Mouse (Mus musculus): ENCODE data around the gene Camta1.
"Not testable (repeated sequence)": the region's sequence is repeated elsewhere in the genome, so short reads cannot be mapped to it uniquely, and the experiment has no call there.

Camta1 gene

DNA sequence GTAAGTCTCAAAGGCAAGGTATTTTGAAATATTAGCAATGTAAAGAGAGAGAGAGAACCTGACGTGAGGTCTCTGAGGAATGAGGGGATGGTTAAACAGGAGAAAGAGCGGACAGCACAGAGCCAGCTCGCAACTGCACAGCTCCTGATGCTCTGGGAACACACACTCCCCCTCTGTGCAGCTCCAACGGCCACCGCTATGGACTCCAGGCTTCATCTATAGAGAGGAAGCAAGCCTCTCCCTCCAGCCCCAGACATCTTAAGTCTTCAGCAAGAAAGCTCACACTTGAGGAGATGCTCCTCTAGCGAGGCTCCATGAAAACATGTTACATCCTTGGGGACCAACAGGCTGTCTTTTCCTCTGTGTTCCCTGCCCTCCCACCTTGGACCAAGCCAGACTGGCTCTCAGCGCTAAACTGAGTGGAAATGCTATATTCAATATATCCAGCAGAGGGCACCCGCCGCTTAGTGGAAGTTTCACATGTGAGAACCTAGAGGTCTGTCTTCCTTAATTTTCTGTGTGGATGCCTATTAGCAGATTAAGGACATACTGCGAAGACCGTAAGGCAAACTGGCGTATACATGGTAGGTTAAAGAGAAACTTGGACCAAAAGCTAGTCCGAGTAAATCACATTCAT is 788.5 kb downstream of the Camta1 start:
- peak; percentile 34 to 73 for DNase-seq (ENCODE audit: low spot score in 2 of 2)

DNA sequence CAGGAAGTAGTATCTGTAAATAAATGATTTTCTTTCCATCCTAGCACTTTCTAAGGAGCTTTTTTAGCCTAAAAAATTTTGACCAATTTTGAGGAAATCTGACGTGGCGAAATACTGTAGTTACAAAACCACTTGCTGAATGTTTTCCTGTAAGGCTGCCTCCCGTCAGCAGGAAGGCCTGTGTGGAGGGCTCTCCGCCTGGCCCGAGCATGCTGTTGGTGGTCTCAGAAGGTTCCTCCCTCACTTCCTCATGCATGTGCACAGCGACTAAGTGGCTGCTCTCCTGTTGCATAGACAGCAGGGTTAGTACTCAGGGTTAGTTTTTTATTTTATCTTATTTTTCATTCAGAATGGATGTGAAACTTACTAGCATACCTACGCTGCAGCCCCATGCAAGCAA is 790.7 kb downstream of the Camta1 start:
- no peak for DNase-seq (ENCODE audit: low spot score in 2 of 2)

DNA sequence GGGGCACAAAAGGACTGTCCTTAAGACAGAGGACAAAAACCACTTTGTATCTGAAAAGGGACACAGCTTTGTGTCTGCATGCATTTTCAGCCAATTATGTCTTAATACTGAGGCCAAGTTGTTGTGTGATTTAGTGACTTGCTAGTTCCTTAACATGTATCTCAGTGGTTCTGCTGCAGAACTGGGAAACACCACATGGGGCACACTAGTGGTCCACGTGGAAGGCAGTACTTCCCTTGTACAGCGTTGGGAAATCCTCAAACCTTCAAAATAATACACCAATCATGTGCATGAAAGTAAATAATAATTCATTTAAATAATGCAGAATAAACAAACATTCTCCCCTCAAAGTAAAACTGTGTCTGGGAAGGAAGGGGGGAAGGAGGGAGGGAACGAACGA is 792.9 kb downstream of the Camta1 start:
- no peak for DNase-seq (ENCODE audit: low spot score in 2 of 2)

DNA sequence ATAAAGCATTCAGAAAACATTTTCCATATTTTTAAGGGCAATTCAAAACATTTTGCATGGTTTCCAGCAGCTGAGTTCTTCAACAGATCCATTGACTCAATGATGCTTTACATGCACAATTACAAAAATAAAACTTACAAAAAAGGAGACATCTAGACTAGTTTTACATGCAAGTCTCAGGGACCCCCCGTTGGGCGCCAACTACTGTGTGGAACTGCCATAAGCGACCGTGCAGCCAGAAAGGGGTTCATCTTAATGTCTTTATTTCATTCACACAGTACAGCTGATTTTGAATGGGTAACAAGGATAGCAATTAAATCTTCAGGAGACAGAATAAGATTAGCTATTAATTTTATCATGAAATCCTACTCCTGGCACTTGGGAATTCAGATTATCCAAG is 802.1 kb downstream of the Camta1 start:
- DNase-seq (ENCODE audit: low spot score in 2 of 2) = no peak

DNA sequence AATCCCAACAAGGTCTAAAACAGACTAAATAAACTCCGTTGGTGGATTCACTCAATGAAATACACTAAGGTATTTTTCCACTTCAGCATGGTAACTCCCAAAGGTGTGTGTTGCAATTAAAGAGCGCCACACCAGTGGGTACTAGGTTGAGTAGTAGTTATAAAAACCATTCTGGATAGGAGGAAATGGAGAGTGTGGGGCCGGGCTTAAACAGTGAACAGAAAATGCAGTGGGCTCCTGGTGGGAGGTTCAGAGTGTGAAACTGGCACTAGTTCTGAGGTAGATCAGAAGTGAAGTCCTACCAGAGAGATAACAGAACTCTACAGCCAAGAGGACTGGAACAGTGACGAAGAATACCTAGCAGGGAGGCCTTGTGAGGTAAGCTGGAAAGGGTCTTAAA is 803.0 kb downstream of the Camta1 start:
- DNase-seq (ENCODE audit: low spot score in 2 of 2) = no peak

DNA sequence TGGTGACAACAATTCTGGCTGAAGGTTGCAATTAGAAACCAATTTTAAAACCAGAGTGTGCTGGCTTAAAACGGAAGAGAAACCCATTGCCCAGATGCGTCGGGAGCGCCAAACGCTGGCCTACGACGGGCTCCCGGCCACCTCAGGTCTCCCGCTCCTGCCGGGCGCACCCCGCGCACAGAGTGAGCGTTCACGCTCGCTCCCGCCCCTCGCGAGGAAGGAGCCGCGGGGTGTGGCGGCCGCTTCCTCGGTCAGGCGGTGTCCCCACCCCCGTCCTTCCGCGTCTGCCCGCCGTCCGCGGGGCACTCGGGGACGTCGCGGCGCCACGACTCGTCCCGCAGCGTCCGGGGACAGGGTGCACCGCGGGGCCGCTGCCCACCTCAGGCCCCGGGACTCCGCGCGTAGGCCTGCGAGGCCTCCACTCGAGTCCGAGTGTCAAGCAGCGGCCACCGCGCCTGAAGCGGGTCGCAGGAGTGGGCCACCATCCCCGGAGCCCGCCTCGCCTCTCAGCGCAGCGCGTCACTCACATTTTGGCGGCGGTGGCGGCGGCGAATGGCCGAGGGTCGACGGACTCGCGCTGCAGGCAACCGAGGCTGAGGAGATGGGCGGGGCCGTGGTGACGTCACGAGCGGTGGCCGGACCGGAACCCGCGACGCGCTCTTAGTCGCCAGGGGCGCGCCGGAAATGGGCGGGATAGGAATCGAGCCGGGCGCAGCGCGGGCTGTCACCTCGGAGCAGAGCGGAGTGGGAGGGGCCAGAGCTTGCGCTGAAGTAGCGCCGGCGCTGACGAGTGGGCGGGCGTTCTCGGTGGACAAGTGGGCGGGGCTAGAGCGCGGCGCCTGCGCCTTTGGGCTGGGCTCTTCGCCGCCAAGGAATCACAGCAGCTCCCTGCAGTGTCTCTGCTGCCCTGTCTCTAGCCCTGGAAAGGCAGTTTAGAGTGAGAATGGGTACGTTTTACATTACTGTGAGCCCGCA is 804.0 kb downstream of the Camta1 start, which contains the start of gene Vamp3:
Vamp3 (minus strand) TSS at position 617 of the 975 bp plus-strand sequence.
- DNase-seq (ENCODE audit: low spot score in 2 of 2) = peak; percentile 96 to 99

DNA sequence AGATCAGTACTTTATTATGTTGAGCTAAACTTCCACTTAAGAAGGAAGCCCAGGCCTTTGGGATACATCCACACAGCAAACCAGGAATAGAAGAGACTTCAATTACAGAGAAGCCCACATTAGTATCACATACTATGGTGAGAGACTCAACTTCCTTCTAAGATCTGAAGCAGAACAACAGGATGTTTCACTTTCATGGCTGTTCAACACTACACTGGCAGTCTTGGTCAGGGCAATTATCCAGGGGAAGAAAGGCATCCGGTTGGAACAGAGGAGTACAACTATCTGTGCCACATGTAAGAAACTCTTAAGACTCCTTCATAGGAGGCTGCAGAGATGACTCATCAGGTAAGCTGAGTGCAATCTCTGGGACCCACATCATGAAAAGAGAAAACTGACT is 810.5 kb downstream of the Camta1 start:
- no peak for DNase-seq (ENCODE audit: low spot score in 2 of 2)

DNA sequence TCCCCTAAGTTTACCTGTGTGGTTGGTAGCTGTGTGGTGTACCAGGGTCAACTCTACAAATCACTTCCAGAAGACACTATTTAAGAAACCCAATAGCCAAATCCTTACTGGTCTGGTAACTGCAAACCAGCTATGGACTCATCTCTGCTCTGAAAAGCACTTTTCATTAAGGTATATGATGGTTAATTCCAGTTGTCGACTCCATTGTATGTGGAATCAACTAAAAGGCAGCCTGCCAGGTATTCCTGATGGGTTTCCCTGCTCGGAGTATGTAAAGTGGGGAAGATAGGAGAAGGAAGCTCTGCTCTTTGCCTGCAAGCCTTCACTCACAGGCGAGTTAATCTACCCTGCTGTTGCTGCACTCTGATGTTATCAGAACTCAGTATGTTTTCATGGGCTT is 815.2 kb downstream of the Camta1 start:
- DNase-seq (ENCODE audit: low spot score in 2 of 2) = no peak

DNA sequence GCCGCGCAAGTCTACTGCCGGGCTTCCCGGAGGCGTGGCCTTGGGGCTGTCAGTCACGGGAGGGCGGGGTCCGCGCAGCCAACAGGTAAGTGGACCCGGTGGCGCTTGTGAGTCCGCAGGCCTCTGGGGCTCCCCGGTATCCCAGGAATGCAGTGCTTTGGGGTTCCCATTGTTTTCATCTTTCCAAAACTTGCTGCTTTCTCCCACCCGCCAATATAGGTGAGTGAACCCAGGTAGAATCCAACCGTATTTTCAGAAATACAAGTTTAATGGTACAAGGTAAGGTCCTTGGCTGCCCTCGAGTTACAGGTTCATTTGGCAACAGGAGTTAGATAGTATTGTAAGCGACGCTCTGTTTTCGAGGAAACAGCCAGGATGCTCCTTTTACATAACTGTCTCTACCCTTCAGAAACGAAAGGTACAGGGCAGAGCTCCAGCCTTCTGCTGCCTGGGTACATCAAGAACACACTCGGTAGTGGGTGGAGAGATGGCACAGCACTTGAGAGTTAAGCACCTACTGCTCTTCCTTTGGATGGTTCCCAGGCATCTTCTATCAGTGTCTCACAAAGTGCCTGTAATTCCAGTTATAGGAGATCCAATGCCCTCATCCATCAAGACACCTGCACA is 816.6 kb downstream of the Camta1 start:
- DNase-seq (ENCODE audit: low spot score in 2 of 2) = no peak

DNA sequence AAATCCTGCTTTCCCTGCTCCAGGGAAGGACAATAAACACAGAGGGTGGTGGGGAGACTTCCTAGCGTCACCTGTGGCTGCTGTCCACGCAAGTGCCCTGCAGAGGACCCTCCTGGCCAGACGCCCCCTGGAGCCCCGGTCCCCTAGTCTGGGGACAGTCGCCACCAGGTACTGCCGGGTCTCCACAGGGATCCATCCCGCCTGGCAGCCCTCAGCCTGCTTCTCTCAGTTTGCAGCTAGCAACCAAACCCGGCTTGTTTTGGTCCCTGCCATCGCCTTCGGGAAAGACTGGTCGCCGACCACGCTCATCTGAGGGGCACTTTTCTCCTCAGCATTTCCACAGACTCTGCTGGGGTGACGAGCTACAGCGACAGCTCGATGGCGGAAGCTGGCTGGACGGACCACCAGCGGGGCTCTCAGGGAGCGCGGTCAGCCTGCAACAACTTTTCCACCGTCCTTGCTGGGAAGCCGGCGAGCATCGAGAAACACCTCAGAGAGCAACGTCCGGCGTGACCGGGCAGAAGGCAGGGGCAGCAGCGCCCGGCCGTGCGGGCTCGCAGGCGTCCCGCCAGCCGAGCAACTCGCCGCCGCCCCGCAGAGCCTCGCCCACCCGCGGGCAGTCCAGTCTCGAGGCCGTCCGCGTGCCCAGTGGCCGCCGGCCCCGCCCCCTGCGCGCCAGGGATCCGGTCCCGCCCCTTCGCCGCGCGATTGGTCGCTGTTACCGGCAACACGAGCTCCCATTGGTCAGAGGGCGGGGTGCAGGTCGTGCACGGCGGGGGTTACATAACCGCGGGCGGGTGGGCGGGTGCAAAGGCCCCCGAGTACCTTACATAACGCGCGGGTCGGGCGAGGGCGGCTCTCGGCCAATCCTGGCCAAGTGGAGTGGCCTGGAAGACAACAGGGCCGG is 817.4 kb downstream of the Camta1 start, which contains the start of gene Per3:
Per3 (minus strand) TSS at position 629 of the 907 bp plus-strand sequence.
- DNase-seq (ENCODE audit: low spot score in 2 of 2) = peak; percentile 94 to 97

DNA sequence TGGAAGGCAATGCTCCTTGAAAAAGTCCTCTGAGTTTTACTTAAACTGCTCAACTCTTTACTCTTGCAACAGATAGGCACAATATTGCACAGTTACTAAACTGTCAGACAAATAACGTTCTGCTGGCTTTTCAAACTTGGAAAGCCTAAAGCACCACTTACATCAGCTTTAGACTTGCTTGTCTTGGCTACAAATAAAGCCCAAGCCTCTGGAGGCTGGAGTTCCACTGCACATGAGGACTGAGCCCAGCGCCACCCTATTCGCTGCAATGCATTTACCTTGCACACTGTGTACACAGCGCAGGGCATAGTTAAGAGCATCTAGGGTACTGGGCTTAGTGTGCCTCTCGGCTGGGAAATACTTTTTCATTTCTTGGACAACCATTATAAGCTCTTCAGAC is 818.4 kb downstream of the Camta1 start:
- no peak for DNase-seq (ENCODE audit: low spot score in 2 of 2)

DNA sequence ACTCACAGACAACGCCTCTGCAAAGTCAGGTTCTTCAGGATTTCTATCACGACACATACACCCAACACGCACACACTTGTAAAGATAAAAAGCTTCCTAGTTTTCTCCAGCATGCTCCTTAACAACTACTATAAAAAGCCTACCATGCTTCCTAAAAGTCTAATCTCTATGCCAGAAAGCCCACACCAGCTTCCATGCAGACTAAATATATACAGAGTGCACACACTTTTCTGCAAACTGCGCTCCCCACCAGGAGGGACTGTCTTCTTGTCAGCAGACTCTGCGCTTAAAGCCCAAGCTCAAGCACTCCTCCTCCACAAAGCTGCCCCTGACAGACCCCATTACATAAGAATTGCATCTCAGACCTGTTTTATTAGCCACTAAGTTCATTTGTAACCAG is 820.2 kb downstream of the Camta1 start:
- DNase-seq (ENCODE audit: low spot score in 2 of 2) = no peak

DNA sequence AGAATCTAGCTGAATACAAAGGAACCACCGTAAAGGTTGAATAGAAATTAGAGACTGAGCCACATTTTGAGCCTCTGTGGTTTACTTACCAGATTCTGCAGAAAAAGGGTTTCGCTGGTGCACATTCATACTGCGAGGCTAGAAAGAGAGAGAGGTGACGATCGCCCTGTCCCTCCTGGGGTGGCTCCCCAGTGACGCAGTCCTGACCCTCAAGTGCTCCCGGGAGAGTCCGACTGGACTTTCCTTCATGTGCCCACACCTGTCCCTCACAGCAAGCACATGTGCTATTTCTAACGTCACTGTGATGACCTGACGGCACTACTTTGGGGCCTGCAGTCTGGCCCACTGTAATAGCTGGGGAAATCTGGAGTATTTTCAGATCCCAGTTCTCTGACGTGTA is 823.9 kb downstream of the Camta1 start:
- no peak for DNase-seq (ENCODE audit: low spot score in 2 of 2)

DNA sequence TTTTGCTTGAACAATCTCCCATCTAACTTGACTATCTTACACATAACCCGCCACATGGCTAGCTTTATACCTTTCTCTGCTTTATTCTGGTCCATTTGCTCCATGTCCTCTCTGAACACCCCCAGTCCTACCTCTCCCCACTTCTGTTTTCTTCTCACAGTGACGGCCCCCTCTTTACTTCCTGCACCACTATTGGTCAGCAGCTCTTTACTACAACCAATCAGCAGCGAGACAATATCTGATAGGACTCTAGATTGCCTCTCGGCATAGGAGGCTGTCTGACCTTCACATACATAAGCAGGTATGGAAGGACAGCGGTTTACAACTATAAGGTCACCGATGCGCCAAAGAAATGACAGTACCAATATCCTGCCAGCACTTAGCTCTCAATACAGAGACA is 825.2 kb downstream of the Camta1 start:
- no peak for DNase-seq (ENCODE audit: low spot score in 2 of 2)

DNA sequence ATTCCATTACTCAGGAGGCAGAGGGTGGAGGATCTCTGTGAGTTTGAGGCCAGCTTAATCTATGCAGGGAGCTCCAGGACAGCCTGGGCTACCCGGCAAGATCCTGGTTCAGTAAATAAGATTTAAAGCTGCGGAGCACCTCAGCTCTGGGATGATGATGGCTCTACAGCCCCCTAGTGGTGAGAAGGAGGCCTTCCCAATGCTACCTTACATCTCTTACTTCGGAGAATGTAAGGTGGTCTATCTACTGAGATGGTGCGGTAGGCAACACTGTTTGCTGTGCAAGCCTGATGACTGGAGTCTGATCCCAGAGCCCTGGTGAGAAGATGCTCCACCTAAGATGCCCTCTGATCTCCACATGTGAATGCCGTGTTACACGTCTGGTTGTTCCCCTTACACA is 834.7 kb downstream of the Camta1 start:
- no peak for DNase-seq (ENCODE audit: low spot score in 2 of 2)

DNA sequence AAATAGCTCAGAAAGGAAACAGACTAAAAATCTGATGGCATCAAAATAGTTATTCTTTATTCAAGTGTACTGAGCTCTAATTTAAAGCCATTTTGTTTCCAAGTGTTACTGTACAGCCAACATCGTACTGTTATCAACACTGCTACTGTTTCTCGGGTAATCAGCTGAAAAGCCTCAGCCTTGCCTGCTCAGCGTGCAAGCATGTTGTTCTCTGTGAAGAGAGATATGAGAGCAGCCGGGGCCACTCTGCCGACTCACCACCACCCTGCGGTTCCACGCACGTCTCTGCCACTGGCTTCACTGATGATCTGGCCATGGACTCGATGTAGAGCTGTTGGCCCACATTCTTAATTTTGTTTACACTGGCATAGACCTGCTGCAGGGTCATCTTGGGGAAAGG is 837.5 kb downstream of the Camta1 start:
- DNase-seq (ENCODE audit: low spot score in 2 of 2) = no peak

DNA sequence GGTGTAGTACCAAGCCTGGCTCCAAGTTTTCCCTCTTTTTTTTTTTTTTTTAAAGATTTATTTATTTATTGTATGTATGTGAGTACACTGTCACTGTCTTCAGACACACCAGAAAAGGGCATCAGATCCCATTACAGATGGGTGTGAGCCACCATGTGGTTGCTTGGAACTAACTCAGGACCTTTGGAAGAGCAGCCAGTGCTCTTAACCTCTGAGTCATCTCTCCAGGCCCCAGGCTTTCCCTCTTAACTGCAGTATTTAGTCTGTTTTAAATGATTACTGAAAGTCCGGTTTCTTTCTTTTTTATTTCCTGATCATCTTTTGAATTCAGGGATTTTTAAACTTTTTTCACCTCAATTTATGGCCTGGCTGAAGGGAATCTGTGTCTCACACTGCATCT is 844.3 kb downstream of the Camta1 start:
- not testable (repeated sequence) for DNase-seq (ENCODE audit: low spot score in 2 of 2)

DNA sequence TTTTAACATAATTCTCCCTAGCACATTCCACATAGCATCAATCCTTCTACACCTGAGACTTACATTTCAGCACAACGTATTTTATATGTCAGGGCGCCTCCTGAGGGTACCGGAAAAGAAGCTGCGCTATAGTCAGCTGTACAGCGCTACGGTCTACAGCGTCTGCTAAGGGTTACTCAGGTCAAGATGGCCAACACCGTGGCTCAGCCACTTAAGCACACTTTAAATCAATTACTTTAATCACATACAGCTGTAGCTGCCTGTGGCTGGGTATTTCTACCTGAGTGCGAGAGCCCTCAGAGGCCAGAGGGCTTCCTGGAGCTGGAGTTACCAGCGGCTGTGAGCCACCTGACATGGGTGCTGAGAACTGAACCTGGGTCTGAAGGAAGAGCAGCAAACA is 845.7 kb downstream of the Camta1 start:
- DNase-seq (ENCODE audit: low spot score in 2 of 2) = no peak

DNA sequence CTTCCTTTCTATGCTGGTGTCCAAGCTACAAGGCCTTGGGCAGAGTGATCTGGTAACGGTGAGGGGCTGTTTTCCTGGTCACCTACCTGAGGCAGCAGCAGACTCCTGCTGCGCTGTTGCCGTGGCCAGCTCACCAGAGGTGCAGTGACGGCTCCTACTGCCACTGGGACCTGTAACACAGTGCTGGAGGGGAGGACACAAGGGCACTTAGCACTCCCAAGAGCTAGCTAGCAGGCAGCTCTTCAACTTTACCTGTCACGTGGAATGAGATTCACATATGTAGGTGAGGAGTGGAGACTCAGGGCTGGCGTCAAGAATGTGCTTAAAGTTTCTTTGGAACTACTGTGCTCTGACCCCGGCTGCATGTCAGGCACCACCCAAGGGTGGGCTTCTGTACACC is 851.4 kb downstream of the Camta1 start:
- DNase-seq (ENCODE audit: low spot score in 2 of 2) = no peak

DNA sequence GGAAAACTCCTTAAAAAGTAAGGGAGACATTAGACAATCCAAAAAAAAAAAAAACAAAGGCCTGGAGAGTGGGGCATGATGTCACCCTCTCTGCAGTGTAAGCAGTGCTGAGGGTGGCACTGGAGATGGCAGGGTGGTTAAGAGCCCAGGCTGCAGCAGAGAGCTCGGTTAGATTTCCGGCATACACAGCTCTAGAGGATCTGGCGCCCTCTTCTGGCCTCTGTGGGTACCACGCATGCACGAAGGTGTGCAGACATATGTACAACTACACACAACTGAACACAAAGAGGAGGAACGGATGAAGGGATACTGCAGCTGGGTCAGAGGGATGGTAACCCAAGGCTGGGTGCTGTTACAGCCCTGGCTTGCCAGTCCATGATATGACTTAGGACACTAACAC is 854.7 kb downstream of the Camta1 start:
- DNase-seq (ENCODE audit: low spot score in 2 of 2) = peak in 1 of 2 experiments; percentile 25

DNA sequence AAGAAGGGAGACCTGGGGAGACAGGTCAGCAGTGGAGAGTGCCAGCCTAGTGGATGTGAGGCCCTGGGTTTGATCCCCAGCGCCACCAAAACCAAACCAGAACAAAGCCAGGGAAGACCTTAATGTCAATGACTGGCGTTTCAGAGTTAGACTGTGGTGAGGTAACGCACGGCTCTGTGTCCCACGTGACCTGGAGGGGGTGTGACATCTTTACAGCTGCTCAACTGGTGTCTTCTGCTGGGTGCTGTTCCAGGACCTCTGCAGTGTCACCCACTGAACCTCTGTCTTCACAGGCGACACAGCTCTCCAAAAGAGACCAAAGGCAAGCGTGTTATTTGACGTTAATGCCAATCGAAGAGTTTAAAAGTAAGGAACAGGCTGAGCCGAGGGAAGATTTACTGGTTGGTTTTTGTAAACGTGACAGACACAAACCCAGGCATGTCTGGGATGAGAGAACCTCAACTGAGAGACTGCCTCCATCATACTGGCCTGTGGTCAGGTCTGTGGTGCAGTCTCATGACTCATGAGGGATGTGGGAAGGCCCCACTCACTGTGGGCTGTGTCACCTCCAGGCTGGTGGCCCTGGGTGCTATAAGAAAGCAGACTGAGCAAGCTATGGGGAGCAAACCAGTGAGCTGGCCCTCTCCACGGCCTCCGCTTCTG is 855.9 kb downstream of the Camta1 start:
- DNase-seq (ENCODE audit: low spot score in 2 of 2) = no peak

All from frontal cortex, postnatal 14 days (tissue).